Mouse (Mus musculus): ENCODE data around the gene Etv6.

GRCm38 (mm10) chr6:134140718-134141615 lies 105.5 kb downstream of the Etv6 start:
- TF ChIP-seq CTCF (IDR thresholded peaks at IDR 0.05; ENCODE audit: low read depth, low read length) (no peak), GATA1 (IDR thresholded peaks at IDR 0.05; ENCODE audit: borderline replicate concordance, low read length) (no peak), POLR2AphosphoS5 (IDR thresholded peaks at IDR 0.05; ENCODE audit: insufficient replicate concordance, low read depth, low read length) (no peak)

Data from G1E (cell line).